Mouse (Mus musculus) ES-Bruce4 (cell line): ENCODE data around the gene 2010003K11Rik.

Source experiments
- CTCF ChIP-seq: IDR thresholded peaks from one replicate; pipeline ENCODE4 v1.8.1; 2011; ENCODE audit warnings: low read depth, low read length
- POLR2A ChIP-seq: IDR thresholded peaks from one replicate; pipeline ENCODE4 v1.8.1; 2011; ENCODE audit warnings: low read length; ENCODE audit not compliant: insufficient read depth

- TF ChIP-seq CTCF, result no peak
- no peak for TF ChIP-seq POLR2A
Measured at GRCm38 (mm10) chr19:4536606-4537005, 38.2 kb upstream of the 2010003K11Rik start.
